Mouse (Mus musculus) frontal cortex, adult (tissue): ENCODE results near the gene Psph.
"Not testable (repeated sequence)": the region's sequence is repeated elsewhere in the genome, so short reads cannot be mapped to it uniquely, and the experiment has no call there.

Source experiments
- ATAC-seq: cut with Nextera tagmentation; 2 replicates; pipeline ENCODE4 v1.9.2; 2017; ENCODE audit warnings: mild to moderate bottlenecking, moderate library complexity, mixed read lengths; ENCODE audit not compliant: low TSS enrichment

The Psph gene

GRCm38 (mm10) chr5:129786818-129787790, at the start of gene Psph:
Psph (minus strand) TSS chr5:129787449.
- ATAC-seq, result peak; percentile 96

- not testable (repeated sequence) for ATAC-seq
Measured at GRCm38 (mm10) chr5:129790591-129790990, 3.3 kb upstream of the Psph start.

DNA sequence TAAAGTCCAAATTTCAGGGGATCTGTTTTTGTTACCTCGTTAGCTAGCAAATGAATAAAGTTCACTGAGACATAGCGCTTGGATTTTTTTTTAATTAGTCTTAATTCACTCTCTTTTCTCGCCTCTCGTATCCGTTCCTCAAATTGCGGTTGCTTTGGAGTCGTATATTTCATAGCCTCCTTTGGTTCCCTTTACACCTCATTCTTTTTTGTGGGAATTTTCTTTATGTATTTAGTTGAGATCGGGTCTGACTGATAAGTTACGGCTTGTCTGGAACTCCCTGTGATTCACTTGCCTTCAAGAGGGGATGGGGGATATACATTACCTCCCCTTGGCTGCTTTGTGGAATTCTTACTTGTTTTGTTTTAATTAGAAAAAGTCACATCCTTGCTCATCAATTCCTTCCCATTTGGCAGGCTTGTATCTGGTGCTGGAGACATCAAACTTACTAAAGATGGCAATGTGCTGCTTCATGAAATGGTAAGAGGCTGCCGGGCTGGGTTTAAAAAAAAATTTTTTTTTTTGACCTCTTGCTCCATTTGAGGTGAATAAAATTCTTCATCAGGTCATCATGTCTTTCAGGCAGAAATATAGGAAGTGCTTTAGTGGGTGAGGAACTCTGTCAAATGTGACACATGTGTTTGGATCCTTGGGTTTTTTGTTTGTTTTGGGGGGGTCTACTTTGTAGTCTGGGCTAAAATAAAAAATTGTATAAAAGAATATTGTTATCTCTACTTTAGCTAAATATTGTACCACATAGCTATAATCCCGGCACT, 757 bp upstream of the Psph start:
- ATAC-seq, result no peak

- ATAC-seq, result no peak
Measured at GRCm38 (mm10) chr5:129786161-129786560, 1.1 kb downstream of the Psph start.

- no peak for ATAC-seq
Measured at GRCm38 (mm10) chr5:129785235-129785870, 1.9 kb downstream of the Psph start.

- no peak for ATAC-seq
Measured at GRCm38 (mm10) chr5:129782211-129782610, 5.0 kb downstream of the Psph start.

- ATAC-seq, result no peak
Measured at GRCm38 (mm10) chr5:129780131-129780530, 7.1 kb downstream of the Psph start.

- ATAC-seq, result peak; percentile 91
Measured at GRCm38 (mm10) chr5:129778996-129779716, 8.1 kb downstream of the Psph start.

GRCm38 (mm10) chr5:129778348-129778995, 8.8 kb downstream of the Psph start:
- no peak for ATAC-seq

DNA sequence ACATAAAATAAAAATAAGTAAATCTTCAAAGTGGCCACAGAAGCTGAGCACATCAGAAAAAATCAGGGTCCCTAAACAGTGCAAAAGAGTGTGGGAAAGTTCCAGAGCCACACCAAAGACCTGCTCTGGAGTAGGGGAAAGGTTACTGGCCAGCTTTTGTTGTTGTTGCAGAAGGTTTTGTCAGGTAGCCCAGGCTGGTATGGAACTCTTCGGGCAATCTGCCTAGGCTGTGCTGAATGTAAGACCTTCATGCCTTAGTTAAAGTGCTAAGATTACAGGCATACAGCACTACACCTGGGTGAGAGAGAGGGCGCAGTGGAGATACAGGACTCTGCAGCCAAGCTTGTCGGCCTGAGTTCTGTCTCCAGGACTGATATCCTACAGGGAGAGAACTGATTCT, 12.6 kb downstream of the Psph start:
- ATAC-seq, result no peak

GRCm38 (mm10) chr5:129773330-129773729, 13.9 kb downstream of the Psph start:
- not testable (repeated sequence) for ATAC-seq

- ATAC-seq, result no peak
Measured at GRCm38 (mm10) chr5:129772433-129772832, 14.8 kb downstream of the Psph start.

DNA sequence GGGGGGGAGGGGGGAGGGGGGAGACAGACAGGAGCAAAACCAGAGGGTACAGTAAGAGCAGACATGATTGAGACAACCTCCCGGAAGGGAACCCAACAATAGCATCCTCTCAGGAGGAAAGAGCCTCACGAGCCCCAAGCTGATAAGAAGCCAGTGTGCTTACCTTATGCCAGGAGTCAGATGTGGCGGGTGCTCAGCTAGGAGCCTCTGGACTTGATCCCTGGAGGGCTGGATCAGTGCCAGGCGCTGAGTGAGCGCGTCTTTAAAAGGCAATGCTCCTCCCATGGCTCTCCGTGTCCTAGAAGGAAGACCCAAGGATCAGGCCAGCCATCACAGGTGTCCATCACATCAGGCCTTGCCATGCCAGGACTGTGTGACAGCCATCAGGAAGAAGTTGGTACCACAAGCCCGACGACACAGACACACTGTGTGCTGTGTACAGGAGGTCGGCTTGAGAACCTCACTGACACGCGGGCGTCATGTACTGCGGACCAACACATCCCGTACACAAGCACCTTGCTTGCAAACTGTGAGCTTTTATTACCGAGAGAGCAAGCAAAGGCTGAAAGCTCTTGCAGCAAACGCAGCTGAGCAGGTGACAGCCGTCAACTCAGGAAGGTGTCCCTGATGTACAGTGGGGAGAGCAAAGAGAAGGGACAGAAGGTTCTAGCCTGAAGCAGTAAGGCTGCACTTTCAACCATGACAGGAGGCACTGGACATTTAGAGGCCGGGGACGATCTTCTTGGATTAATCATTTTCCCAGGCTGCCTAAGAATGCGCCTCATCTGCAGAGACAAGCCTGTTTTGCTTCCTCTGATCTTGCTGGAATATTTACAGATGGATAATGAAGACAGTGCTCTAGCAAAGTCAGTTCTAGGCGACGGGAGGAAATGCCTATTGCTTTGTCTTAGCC, 16.6 kb downstream of the Psph start:
- ATAC-seq, result no peak

DNA sequence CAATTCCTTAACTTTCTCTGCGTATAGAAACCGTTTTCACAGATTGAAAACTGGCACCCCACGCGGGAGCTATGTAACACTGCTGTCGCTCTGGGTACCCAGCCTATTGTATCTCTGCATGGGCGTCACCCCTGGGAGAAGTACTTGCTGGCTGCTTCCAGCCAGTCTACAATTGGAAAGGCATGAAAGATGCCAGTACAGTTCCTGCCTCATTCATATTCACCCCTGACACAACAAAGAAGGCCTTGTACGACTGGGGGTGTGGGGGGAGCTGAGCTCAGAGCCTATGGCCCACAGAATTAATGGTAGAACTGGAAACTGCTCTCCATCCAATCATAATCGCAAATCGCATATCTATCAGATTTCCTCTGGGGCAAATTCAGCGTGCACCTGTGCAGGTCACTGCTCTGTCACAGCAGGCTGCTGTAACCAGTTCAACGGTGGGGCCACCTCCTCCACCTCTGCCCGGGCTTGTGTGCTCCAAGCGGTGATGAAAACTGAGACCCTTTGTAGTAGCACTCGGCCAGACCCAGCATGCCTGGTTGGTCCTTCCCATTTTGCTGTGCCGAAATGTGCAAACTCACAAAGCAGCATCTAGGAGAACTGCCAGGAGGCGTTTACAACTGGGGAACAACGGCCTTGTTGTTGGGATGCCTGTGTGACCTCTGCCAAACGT, 25.2 kb downstream of the Psph start:
- peak; percentile 70 for ATAC-seq

GRCm38 (mm10) chr5:129759929-129760480, 27.2 kb downstream of the Psph start:
- no peak for ATAC-seq

- ATAC-seq, result no peak
Measured at GRCm38 (mm10) chr5:129756886-129757285, 30.4 kb downstream of the Psph start.

- ATAC-seq, result no peak
Measured at GRCm38 (mm10) chr5:129744050-129744449, 43.2 kb downstream of the Psph start.

DNA sequence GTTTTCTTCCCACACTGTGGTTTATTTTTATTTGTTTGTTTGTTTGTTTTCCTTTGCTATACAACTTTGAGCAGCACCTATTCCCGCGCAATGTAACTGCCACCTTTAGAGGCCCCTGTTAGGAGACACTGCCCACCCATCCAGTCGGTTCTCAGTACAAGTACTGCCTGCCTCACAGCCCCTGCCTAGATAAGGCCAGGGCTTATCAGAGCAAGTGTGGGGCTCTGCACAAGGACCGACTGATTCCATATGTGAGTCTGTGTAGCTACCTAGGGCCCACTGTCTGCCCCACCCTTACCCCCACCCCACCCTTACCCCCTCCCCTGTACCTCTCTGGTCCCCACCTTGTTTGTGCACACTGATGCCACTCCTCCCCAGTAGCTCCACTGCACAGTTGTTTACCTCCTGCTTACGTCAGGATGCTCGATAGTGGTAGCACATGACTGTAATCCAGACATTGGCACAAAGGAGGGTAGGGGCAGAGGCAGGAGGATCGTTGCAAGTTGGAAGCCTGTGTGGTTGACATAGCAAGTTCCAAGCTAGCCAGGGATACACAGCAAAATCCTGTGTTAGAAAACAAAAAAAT, 44.3 kb downstream of the Psph start:
- ATAC-seq, result no peak

GRCm38 (mm10) chr5:129740976-129741375, 46.3 kb downstream of the Psph start:
- ATAC-seq, result no peak
